Mouse (Mus musculus) ES-E14 (cell line): ENCODE data around the gene Zbtb25.

Experiments used
- HCFC1 ChIP-seq: IDR thresholded peaks from 2 replicates; pipeline ENCODE4 v1.6.1; 2012; ENCODE audit warnings: low read length, inconsistent platforms, borderline replicate concordance; ENCODE audit not compliant: insufficient read depth
- MAFK ChIP-seq: IDR thresholded peaks from 2 replicates; pipeline ENCODE4 v1.6.1; 2014; ENCODE audit warnings: mild to moderate bottlenecking, low read depth, low read length, inconsistent platforms; ENCODE audit not compliant: insufficient read depth

- no peak for TF ChIP-seq HCFC1
- TF ChIP-seq MAFK: no peak
These were observed 64.3 kb downstream of the Zbtb25 start for GRCm38 (mm10) chr12:76305107-76305506.
